Mouse (Mus musculus) cerebellum, adult 2 months (tissue): ENCODE results near the gene Nme4.

ENCODE experiments used
- CTCF ChIP-seq: fragments of 200-500 bp; IDR thresholded peaks from 2 replicates; pipeline ENCODE4 v1.5.1; 2011; ENCODE audit warnings: low read depth, mild to moderate bottlenecking, control low read depth, low read length, moderate library complexity, borderline replicate concordance; ENCODE audit not compliant: insufficient read depth
- POLR2A ChIP-seq: fragments of 200-500 bp; IDR thresholded peaks from 2 replicates; pipeline ENCODE4 v1.6.1; 2011; ENCODE audit warnings: low read length, control low read depth, borderline replicate concordance; ENCODE audit not compliant: insufficient read depth

- TF ChIP-seq CTCF: no peak
- no peak for TF ChIP-seq POLR2A
These were observed 25.3 kb downstream of the Nme4 start for GRCm38 (mm10) chr17:26070136-26070535.
